Comparison of ENCODE assay signal across 14 mouse cellular contexts in the genomic region with DNA sequence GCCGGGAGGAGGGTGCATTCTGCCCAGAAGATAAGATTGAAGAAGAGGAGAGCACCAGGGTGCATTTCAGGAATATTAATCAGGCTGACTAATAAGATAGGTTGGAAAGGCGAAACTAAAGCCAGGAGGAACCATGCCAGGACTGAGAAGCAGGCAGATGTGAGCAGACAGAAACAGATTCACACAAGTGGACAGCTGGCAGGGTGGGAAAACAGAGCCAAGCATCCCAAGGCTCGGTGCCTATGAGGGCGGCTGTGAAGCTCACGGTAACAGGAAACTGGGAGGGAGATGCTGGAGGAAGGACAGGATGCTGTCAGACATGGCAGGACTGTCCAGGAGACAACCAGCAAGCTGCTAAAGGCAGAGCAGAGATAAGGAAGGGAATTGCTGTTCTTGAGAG.
DNase-seq lines count a peak whose midpoint lies in the region; ATAC-seq lines count a peak whose summit lies in the region.
"Had no signal": no experiment of that assay in that cellular context is flagged by ENCODE, and none has a peak within 500 bp of the region (broad histone marks: within the 10 kb centered on the region; RNA-seq: fewer than 3 reads in every experiment).

No protein-coding gene starts in this region.

- peaks cover 8% of the 10 kb centered on the region for H3K4me1 ChIP-seq in forebrain, embryonic 14.5 days (ENCODE audit: control insufficient read depth, insufficient read depth, low read length)
- peaks cover 42% of the 10 kb centered on the region for H3K4me1 ChIP-seq in midbrain, embryonic 12.5 days
- no peaks in the 10 kb centered on the region for H3K4me1 ChIP-seq in liver, embryonic 12.5 days

- no peak overlapping the region for H3K9ac ChIP-seq in forebrain, embryonic 14.5 days (ENCODE audit: low read length)
- H3K9ac ChIP-seq in midbrain, embryonic 12.5 days (replicated peaks), result no peak overlapping the region
- no peak overlapping the region for H3K9ac ChIP-seq in liver, embryonic 12.5 days
- H3K9ac ChIP-seq: embryonic facial prominence, embryonic 13.5 days; limb, embryonic 13.5 days had no signal

- no peak overlapping the region for H3K4me3 ChIP-seq in forebrain, embryonic 14.5 days (ENCODE audit: low read depth, low read length)
- H3K4me3 ChIP-seq in midbrain, embryonic 12.5 days, result no peak overlapping the region
- H3K4me3 ChIP-seq in liver, embryonic 12.5 days, result no peak overlapping the region
- H3K4me3 ChIP-seq: embryonic facial prominence, embryonic 13.5 days; limb, embryonic 13.5 days had no signal

- no peaks in the 10 kb centered on the region for H3K9me3 ChIP-seq in forebrain, embryonic 14.5 days (replicated peaks; ENCODE audit: control insufficient read depth, low read length)
- H3K9me3 ChIP-seq in midbrain, embryonic 12.5 days, result no peaks in the 10 kb centered on the region
- no peaks in the 10 kb centered on the region for H3K9me3 ChIP-seq in liver, embryonic 12.5 days (replicated peaks)
- H3K9me3 ChIP-seq: embryonic facial prominence, embryonic 13.5 days; limb, embryonic 13.5 days had no signal

- 0 out of 2 replicates have a peak, but pooled peaks cover 3% of the 10 kb centered on the region for H3K36me3 ChIP-seq in forebrain, embryonic 14.5 days (ENCODE audit: control insufficient read depth, insufficient read depth, low read length)
- H3K36me3 ChIP-seq in midbrain, embryonic 12.5 days, result peaks cover 8% of the 10 kb centered on the region
- no peaks in the 10 kb centered on the region for H3K36me3 ChIP-seq in liver, embryonic 12.5 days
- H3K36me3 ChIP-seq: embryonic facial prominence, embryonic 13.5 days; limb, embryonic 13.5 days had no signal

- H3K4me2 ChIP-seq in forebrain, embryonic 14.5 days (ENCODE audit: low read length), result no peak overlapping the region
- H3K4me2 ChIP-seq in midbrain, embryonic 12.5 days (replicated peaks), result no peak overlapping the region
- H3K4me2 ChIP-seq in liver, embryonic 12.5 days, result no peak overlapping the region
- H3K4me2 ChIP-seq: embryonic facial prominence, embryonic 13.5 days; limb, embryonic 13.5 days had no signal

- WGBS in forebrain, embryonic 14.5 days, result 59% methylated on average over 5 of the region's 5 CpGs
- 79% methylated on average over 5 of the region's 5 CpGs for WGBS in midbrain, embryonic 12.5 days
- WGBS in liver, embryonic 12.5 days (ENCODE audit: insufficient replicate concordance), result 40% methylated on average over 5 of the region's 5 CpGs

- 0 out of 2 replicates have a peak overlapping the region, but pooled peaks have one; percentile 39 for H3K27ac ChIP-seq in forebrain, embryonic 14.5 days (ENCODE audit: low read depth, low read length)
- H3K27ac ChIP-seq in midbrain, embryonic 12.5 days (replicated peaks), result peak overlapping the region; percentile 46; the same call in 1 of the 2 replicates
- no peak overlapping the region for H3K27ac ChIP-seq in liver, embryonic 12.5 days
- H3K27ac ChIP-seq: embryonic facial prominence, embryonic 13.5 days; limb, embryonic 13.5 days had no signal

- ATAC-seq in forebrain, embryonic 14.5 days, result peak; percentile 49; the same call in 1 of the 2 replicates
- no peak for ATAC-seq in midbrain, embryonic 12.5 days (ENCODE audit: low FRiP score, low read depth)
- no peak for ATAC-seq in inflammation-experienced regulatory T-cells, adult 6 months
- ATAC-seq in liver, embryonic 12.5 days, result no peak
- ATAC-seq: lung, postnatal 0 days had no signal

- peak; percentile 55 for DNase-seq in layer of hippocampus, adult 11-12 months (ENCODE audit: low spot score)
- no peak for DNase-seq in layer of hippocampus, adult 9-10 months (ENCODE audit: low spot score)
- DNase-seq in Muller cell, postnatal 12 days (ENCODE audit: inconsistent ontology term), result peak; percentile 60
- no peak for DNase-seq in forebrain, embryonic 14.5 days (ENCODE audit: low spot score)
- no peak for DNase-seq in kidney, postnatal 4 days
- DNase-seq: kidney, adult 11 months; thymus, postnatal 25 days had no signal

- H3K27me3 ChIP-seq in forebrain, embryonic 14.5 days (replicated peaks; ENCODE audit: control insufficient read depth, insufficient read depth, low read length), result no peaks in the 10 kb centered on the region
- no peaks in the 10 kb centered on the region for H3K27me3 ChIP-seq in midbrain, embryonic 12.5 days
- H3K27me3 ChIP-seq in liver, embryonic 12.5 days (replicated peaks), result no peaks in the 10 kb centered on the region
- H3K27me3 ChIP-seq: CH12.LX; embryonic facial prominence, embryonic 13.5 days; limb, embryonic 13.5 days had no signal

Comparison
In these comparisons a context has a peak if more than half of its experiments do, and no peak if none do; other contexts are left out.
1. DNase-seq: peak in layer of hippocampus, adult 11-12 months (single experiment) and Muller cell, postnatal 12 days (single experiment); none in layer of hippocampus, adult 9-10 months (single experiment), forebrain, embryonic 14.5 days (single experiment) and kidney, postnatal 4 days (0 of 2).